Mouse (Mus musculus): ENCODE data around the gene Gm614.

Gm614 gene

GRCm38 (mm10) chrX:101260441-101261325 lies 3.1 kb downstream of the Gm614 start:
- DNase-seq (ENCODE audit: extremely low read depth, low read depth): no peak

GRCm38 (mm10) chrX:101256603-101257002 lies 7.2 kb downstream of the Gm614 start:
- DNase-seq (ENCODE audit: extremely low read depth, low read depth): no peak

- no peak for DNase-seq (ENCODE audit: extremely low read depth, low read depth)
These were observed 9.1 kb downstream of the Gm614 start for GRCm38 (mm10) chrX:101254740-101255139.

- DNase-seq (ENCODE audit: extremely low read depth, low read depth): peak; percentile 96
These were observed 9.7 kb downstream of the Gm614 start, which contains the start of gene Foxo4 for GRCm38 (mm10) chrX:101253952-101254729. TSS of gene Foxo4 (plus strand) at chrX:101254528.

GRCm38 (mm10) chrX:101245011-101245410 lies 18.8 kb downstream of the Gm614 start:
- no peak for DNase-seq (ENCODE audit: extremely low read depth, low read depth)

GRCm38 (mm10) chrX:101222796-101223162 lies 41.0 kb downstream of the Gm614 start:
- DNase-seq (ENCODE audit: extremely low read depth, low read depth): no peak

GRCm38 (mm10) chrX:101221834-101222795 lies 41.7 kb downstream of the Gm614 start, which contains the start of gene Snx12:
TSS of gene Snx12 (minus strand) at chrX:101222563.
- peak; percentile 93 for DNase-seq (ENCODE audit: extremely low read depth, low read depth)
